Comparison of ENCODE assay signal across 8 mouse cellular contexts in the genomic region with DNA sequence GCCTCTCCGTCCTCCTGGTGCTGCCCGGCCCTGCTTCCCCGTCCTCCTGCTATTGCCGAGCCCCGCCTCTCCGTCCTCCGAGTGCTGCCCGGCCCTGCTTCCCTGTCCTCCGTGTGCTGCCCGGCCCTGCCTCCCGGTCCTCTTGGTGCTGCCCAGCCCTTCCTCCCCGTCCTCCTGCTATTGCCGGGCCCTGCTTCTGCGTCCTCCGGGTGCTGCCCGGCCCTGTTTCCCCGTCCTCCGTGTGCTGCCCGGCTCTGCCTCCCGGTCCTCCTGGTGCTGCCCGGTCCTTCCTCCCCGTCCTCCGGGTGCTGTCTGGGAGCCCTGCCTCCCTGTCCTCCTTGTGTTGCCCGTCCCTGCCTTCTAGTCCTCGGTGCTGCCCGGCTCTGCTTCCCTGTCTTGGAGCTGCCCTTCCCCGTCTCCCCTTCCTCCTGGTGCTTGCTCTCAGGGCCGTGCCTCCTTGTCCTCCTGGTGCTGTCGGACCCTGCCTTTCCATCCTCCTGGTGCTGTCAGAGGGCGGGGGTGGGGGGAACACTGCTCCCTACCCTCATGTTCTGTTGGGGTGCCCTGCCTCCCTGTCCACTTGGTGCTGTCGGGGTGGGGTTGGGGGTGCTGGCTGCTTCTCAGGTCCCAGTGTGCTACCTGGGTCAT. TPM values are rescaled to one million over a fixed set of nuclear protein-coding genes. Genes with fewer than 3 reads are reported as not detected.
DNase-seq lines count a peak whose midpoint lies in the region; ATAC-seq lines count a peak whose summit lies in the region.

No protein-coding gene starts in this region.

- no peaks in the 10 kb centered on the region for H3K36me3 ChIP-seq in forebrain, embryonic 11.5 days (ENCODE audit: control insufficient read depth, insufficient read depth, low read length)
- H3K36me3 ChIP-seq in hindbrain, embryonic 16.5 days (ENCODE audit: control insufficient read depth, insufficient read depth, low read length), result no peaks in the 10 kb centered on the region
- H3K36me3 ChIP-seq in limb, embryonic 15.5 days, result no peaks in the 10 kb centered on the region
- no peaks in the 10 kb centered on the region for H3K36me3 ChIP-seq in midbrain, embryonic 13.5 days

- H3K9ac ChIP-seq in forebrain, embryonic 11.5 days (ENCODE audit: low read length), result peak overlapping the region; percentile 96
- H3K9ac ChIP-seq in hindbrain, embryonic 16.5 days (ENCODE audit: low read depth, low read length), result peak overlapping the region; percentile 99
- H3K9ac ChIP-seq in limb, embryonic 15.5 days, result peak overlapping the region; percentile 89
- peak overlapping the region; percentile 99 for H3K9ac ChIP-seq in midbrain, embryonic 13.5 days (replicated peaks)

- ATAC-seq in frontal cortex, adult (ENCODE audit: low TSS enrichment), result peak; percentile 60
- peak; percentile 28 for ATAC-seq in forebrain, embryonic 11.5 days (replicated peaks; ENCODE audit: low FRiP score)
- ATAC-seq in hindbrain, embryonic 16.5 days, result peak; percentile 43
- no peak for ATAC-seq in limb, embryonic 15.5 days (ENCODE audit: insufficient number of reproducible peaks, low FRiP score, low TSS enrichment, low read depth)
- ATAC-seq in midbrain, embryonic 13.5 days, result peak; percentile 49

- no peaks in the 10 kb centered on the region for H3K9me3 ChIP-seq in forebrain, embryonic 11.5 days (ENCODE audit: control insufficient read depth, low read length)
- H3K9me3 ChIP-seq in hindbrain, embryonic 16.5 days (ENCODE audit: control insufficient read depth, low read length), result no peaks in the 10 kb centered on the region
- no peaks in the 10 kb centered on the region for H3K9me3 ChIP-seq in limb, embryonic 15.5 days
- no peaks in the 10 kb centered on the region for H3K9me3 ChIP-seq in midbrain, embryonic 13.5 days

- peak overlapping the region; percentile 99 for H3K4me3 ChIP-seq in forebrain, embryonic 11.5 days (ENCODE audit: low read depth, low read length)
- H3K4me3 ChIP-seq in hindbrain, embryonic 16.5 days (ENCODE audit: low read length), result peak overlapping the region; percentile 97
- peak overlapping the region; percentile 100 for H3K4me3 ChIP-seq in limb, embryonic 15.5 days
- peak overlapping the region; percentile 99 for H3K4me3 ChIP-seq in midbrain, embryonic 13.5 days (replicated peaks)

- H3K4me1 ChIP-seq in forebrain, embryonic 11.5 days (replicated peaks; ENCODE audit: control insufficient read depth, insufficient read depth, low read length), result peaks cover 9% of the 10 kb centered on the region; the same call in 1 of the 2 replicates
- peaks cover 13% of the 10 kb centered on the region for H3K4me1 ChIP-seq in hindbrain, embryonic 16.5 days (ENCODE audit: control insufficient read depth, insufficient read depth, low read depth, low read length)
- peaks cover 19% of the 10 kb centered on the region for H3K4me1 ChIP-seq in limb, embryonic 15.5 days
- H3K4me1 ChIP-seq in midbrain, embryonic 13.5 days (replicated peaks), result peaks cover 34% of the 10 kb centered on the region

- H3K4me2 ChIP-seq in forebrain, embryonic 11.5 days (ENCODE audit: low read depth, low read length, severe bottlenecking), result peak overlapping the region; percentile 93
- peak overlapping the region; percentile 86 for H3K4me2 ChIP-seq in hindbrain, embryonic 16.5 days (ENCODE audit: low read length)
- H3K4me2 ChIP-seq in limb, embryonic 15.5 days, result peak overlapping the region; percentile 83
- peak overlapping the region; percentile 97 for H3K4me2 ChIP-seq in midbrain, embryonic 13.5 days (replicated peaks)

- DNase-seq in frontal cortex, postnatal 25 days (ENCODE audit: low spot score in 2 of 2), result no peak
- peak; percentile 40 for DNase-seq in c-Kit-positive CD71-positive TER-119-positive erythroid progenitor cells, embryonic 14.5 days (ENCODE audit: low spot score)
- DNase-seq in forebrain, embryonic 11.5 days (ENCODE audit: low spot score), result peak; percentile 73
- peak; percentile 27 to 30 for DNase-seq in spleen, postnatal 14 days (ENCODE audit: low spot score in 2 of 2)

- H3K27me3 ChIP-seq in forebrain, embryonic 11.5 days (ENCODE audit: control insufficient read depth, insufficient read depth, low read length), result no peaks in the 10 kb centered on the region
- no peaks in the 10 kb centered on the region for H3K27me3 ChIP-seq in hindbrain, embryonic 16.5 days (replicated peaks; ENCODE audit: control insufficient read depth, insufficient read depth, low read length)
- H3K27me3 ChIP-seq in limb, embryonic 15.5 days, result no peaks in the 10 kb centered on the region
- H3K27me3 ChIP-seq in midbrain, embryonic 13.5 days, result no peaks in the 10 kb centered on the region

- H3K27ac ChIP-seq in forebrain, embryonic 11.5 days (ENCODE audit: low read depth, low read length), result no peak overlapping the region
- H3K27ac ChIP-seq in hindbrain, embryonic 16.5 days (ENCODE audit: low read depth, low read length), result peak overlapping the region; percentile 94
- H3K27ac ChIP-seq in limb, embryonic 15.5 days, result no peak overlapping the region
- peak overlapping the region; percentile 93 for H3K27ac ChIP-seq in midbrain, embryonic 13.5 days

- WGBS in forebrain, embryonic 11.5 days, result 2% methylated on average over 31 of the region's 31 CpGs
- WGBS in hindbrain, embryonic 16.5 days, result 2% methylated on average over 31 of the region's 31 CpGs
- 1% methylated on average over 31 of the region's 31 CpGs for WGBS in limb, embryonic 15.5 days
- WGBS in midbrain, embryonic 13.5 days, result 3% methylated on average over 31 of the region's 31 CpGs

RNA-seq across cellular contexts. Expression of a gene that starts 1.0 kb away (rescaled TPM):
- 19.8 and 22.6 TPM in 2 replicates for polyA plus RNA-seq in forebrain, embryonic 11.5 days (2014; fragmentation: Nextera tagmentation; extraction: Ambion mirVana)
- 7.5 and 9.4 TPM in 2 replicates for polyA plus RNA-seq in hindbrain, embryonic 16.5 days (2015; fragmentation: Nextera tagmentation; extraction: Ambion mirVana)
- 11.0 TPM in 2 replicates for polyA plus RNA-seq in limb, embryonic 15.5 days (2015; fragmentation: Nextera tagmentation; extraction: Ambion mirVana)
- 12.0 and 12.1 TPM in 2 replicates for polyA plus RNA-seq in midbrain, embryonic 13.5 days (2015; fragmentation: Nextera tagmentation; extraction: Ambion mirVana)

RNA-seq across cellular contexts. Expression of a gene that starts 43.1 kb away (rescaled TPM):
- polyA plus RNA-seq in forebrain, embryonic 11.5 days (2014; fragmentation: Nextera tagmentation; extraction: Ambion mirVana), result 151 and 153 TPM in 2 replicates
- polyA plus RNA-seq in hindbrain, embryonic 16.5 days (2015; fragmentation: Nextera tagmentation; extraction: Ambion mirVana), result 41.7 and 44.1 TPM in 2 replicates
- 36.0 and 37.6 TPM in 2 replicates for polyA plus RNA-seq in limb, embryonic 15.5 days (2015; fragmentation: Nextera tagmentation; extraction: Ambion mirVana)
- 81.8 and 82.1 TPM in 2 replicates for polyA plus RNA-seq in midbrain, embryonic 13.5 days (2015; fragmentation: Nextera tagmentation; extraction: Ambion mirVana)

RNA-seq across cellular contexts. Expression of a gene that starts 45.7 kb away (rescaled TPM):
- polyA plus RNA-seq in forebrain, embryonic 11.5 days (2014; fragmentation: Nextera tagmentation; extraction: Ambion mirVana), result 101 and 108 TPM in 2 replicates
- 39.4 and 54.5 TPM in 2 replicates for polyA plus RNA-seq in hindbrain, embryonic 16.5 days (2015; fragmentation: Nextera tagmentation; extraction: Ambion mirVana)
- 39.4 and 47.5 TPM in 2 replicates for polyA plus RNA-seq in limb, embryonic 15.5 days (2015; fragmentation: Nextera tagmentation; extraction: Ambion mirVana)
- polyA plus RNA-seq in midbrain, embryonic 13.5 days (2015; fragmentation: Nextera tagmentation; extraction: Ambion mirVana), result 77.7 and 85.2 TPM in 2 replicates

Comparison
In these comparisons a context has a peak if more than half of its experiments do, and no peak if none do; other contexts are left out.
1. DNase-seq: peak in c-Kit-positive CD71-positive TER-119-positive erythroid progenitor cells, embryonic 14.5 days (single experiment), forebrain, embryonic 11.5 days (single experiment) and spleen, postnatal 14 days (2 of 2); none in frontal cortex, postnatal 25 days (0 of 2).
2. H3K27ac ChIP-seq: peak in hindbrain, embryonic 16.5 days (single experiment) and midbrain, embryonic 13.5 days (single experiment); none in forebrain, embryonic 11.5 days (single experiment) and limb, embryonic 15.5 days (single experiment).
3. Peak in every context shown above with its lines, with median percentiles within 50 percentile points of each other: H3K4me2 ChIP-seq, H3K4me3 ChIP-seq and H3K9ac ChIP-seq.